Mouse (Mus musculus) midbrain, postnatal 0 days (tissue): ENCODE measurements around the gene Ppp2r1b. TPM values are rescaled to one million over a fixed set of nuclear protein-coding genes. Genes with fewer than 3 reads are reported as not detected.

Experiments used
- ATAC-seq: fragments of 200-750 bp; cut with Nextera tagmentation; 2 replicates; pipeline ENCODE4 v1.8.0; 2017; ENCODE audit warnings: moderate number of reproducible peaks, mild to moderate bottlenecking, moderate TSS enrichment, moderate library complexity; ENCODE audit not compliant: low FRiP score
- DNase-seq: peaks from one replicate; pipeline ENCODE4 v3.0.0-alpha.2; 2015; ENCODE audit warnings: low spot score
- H3K27ac ChIP-seq: fragments of 300-500 bp; sonication (generic); 2 replicates; pipeline ENCODE4 v1.5.1; 2014; ENCODE audit warnings: low read depth, mild to moderate bottlenecking, low read length, mixed read lengths
- H3K27me3 ChIP-seq: fragments of 300-500 bp; sonication (generic); 2 replicates; pipeline ENCODE4 v1.6.1; 2014; ENCODE audit warnings: low read length, control low read depth, mixed read lengths; ENCODE audit not compliant: insufficient read depth
- H3K36me3 ChIP-seq: fragments of 300-500 bp; sonication (generic); 2 replicates; pipeline ENCODE4 v1.6.1; 2014; ENCODE audit warnings: low read length, control low read depth, mixed read lengths; ENCODE audit not compliant: insufficient read depth
- H3K4me1 ChIP-seq: fragments of 300-500 bp; sonication (generic); 2 replicates; pipeline ENCODE4 v1.6.1; 2014; ENCODE audit warnings: mild to moderate bottlenecking, control low read depth, antibody characterized with exemption, low read length, mixed read lengths; ENCODE audit not compliant: insufficient read depth
- H3K4me2 ChIP-seq: fragments of 300-500 bp; sonication (generic); 2 replicates; pipeline ENCODE4 v1.6.1; 2014; ENCODE audit warnings: low read depth, mild to moderate bottlenecking, low read length, mixed read lengths; ENCODE audit not compliant: poor library complexity, severe bottlenecking
- H3K4me3 ChIP-seq: fragments of 300-500 bp; sonication (generic); 2 replicates; pipeline ENCODE4 v1.5.1; 2014; ENCODE audit warnings: low read depth, mild to moderate bottlenecking, low read length, moderate library complexity
- H3K9ac ChIP-seq: fragments of 300-500 bp; sonication (generic); replicated peaks from 2 replicates; pipeline ENCODE4 v1.6.1; 2014; ENCODE audit warnings: mild to moderate bottlenecking, low read length, moderate library complexity, mixed read lengths; ENCODE audit not compliant: poor library complexity, severe bottlenecking
- H3K9me3 ChIP-seq: fragments of 300-500 bp; sonication (generic); 2 replicates; pipeline ENCODE4 v1.6.1; 2016; ENCODE audit warnings: low read length, control low read depth
- CTCF ChIP-seq: IDR thresholded peaks from 2 replicates; pipeline ENCODE4 v1.5.1; 2016; ENCODE audit warnings: antibody characterized with exemption, mild to moderate bottlenecking
- WGBS: fragments of 180-500 bp; shearing (Covaris S2); extraction: QIAGEN DNeasy Blood & Tissue Kit; methylation state at CpG from one replicate; pipeline ENCODE4 v1.1.7; 2014; 5-methylcytosine and 5-hydroxymethylcytosine counted together
- polyA plus RNA-seq: library from polyadenylated mRNA; unstranded; fragments of >200 nt; fragmentation: Nextera tagmentation; extraction: Ambion mirVana; gene quantifications from 2 replicates; pipeline ENCODE4 v1.2.1, GENCODE M21; 2015
- total RNA-seq: library from RNA; depleted of rRNA; stranded (reverse); fragments of >200 nt; gene quantifications from 2 replicates; pipeline ENCODE4 v1.2.3, GENCODE M21; 2014

Ppp2r1b gene
- total and polyA plus RNA-seq, 2 experiments from 2014 or later = 14.8 to 30.2 TPM

DNA sequence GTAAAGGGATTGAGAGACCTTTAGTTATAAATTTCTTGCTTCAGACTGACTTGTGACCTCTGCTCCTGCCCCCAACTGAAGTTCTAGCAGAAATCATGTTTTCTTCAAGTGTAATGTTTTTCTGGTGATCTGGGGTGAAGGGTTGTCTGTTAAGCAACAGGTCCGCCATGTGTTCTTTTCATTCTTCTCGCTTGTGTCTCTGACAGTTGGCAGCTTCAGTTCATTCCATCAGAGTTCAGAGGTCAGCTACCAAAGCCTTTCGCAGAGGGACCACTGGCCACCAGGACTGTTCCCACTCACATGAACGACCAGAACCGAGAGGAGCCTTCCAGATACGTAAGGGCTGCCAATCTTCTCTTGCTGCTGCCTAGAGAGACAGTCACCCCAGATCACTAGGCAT is 36.6 kb upstream of the Ppp2r1b start:
- TF ChIP-seq CTCF = no peak
- H3K27me3 ChIP-seq = no peaks in the 10 kb centered on the region
- no peaks in the 10 kb centered on the region for H3K9me3 ChIP-seq
- ATAC-seq = no peak
- H3K4me3 ChIP-seq = no peak overlapping the region
- peaks cover 59% of the 10 kb centered on the region for H3K36me3 ChIP-seq
- H3K4me2 ChIP-seq = no peak overlapping the region
- H3K4me1 ChIP-seq = no peaks in the 10 kb centered on the region
- WGBS = 90% methylated on average over 6 of the region's 6 CpGs
- no peak overlapping the region for H3K27ac ChIP-seq
- DNase-seq = no peak
- no peak overlapping the region for H3K9ac ChIP-seq

DNA sequence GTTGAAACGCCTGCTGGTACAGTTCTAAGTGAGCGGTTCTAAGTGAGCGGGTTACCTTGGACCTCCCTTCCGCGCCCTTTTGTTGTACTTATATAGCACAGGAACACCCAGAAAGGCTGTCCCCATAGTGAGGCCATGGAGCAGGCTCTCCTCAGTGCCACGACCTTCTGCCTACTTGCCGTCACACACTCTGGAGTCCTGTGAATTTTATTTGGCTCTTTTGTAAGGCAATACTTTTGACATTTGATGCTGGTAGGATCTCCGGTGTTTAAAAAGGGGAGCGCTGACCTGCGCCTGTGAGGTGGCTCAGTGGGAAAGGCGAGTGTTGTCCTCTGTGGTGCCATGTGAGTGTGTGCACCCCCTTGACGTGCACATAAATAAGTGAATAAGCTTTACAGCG is 36.0 kb upstream of the Ppp2r1b start:
- H3K36me3 ChIP-seq = peaks cover 59% of the 10 kb centered on the region

DNA sequence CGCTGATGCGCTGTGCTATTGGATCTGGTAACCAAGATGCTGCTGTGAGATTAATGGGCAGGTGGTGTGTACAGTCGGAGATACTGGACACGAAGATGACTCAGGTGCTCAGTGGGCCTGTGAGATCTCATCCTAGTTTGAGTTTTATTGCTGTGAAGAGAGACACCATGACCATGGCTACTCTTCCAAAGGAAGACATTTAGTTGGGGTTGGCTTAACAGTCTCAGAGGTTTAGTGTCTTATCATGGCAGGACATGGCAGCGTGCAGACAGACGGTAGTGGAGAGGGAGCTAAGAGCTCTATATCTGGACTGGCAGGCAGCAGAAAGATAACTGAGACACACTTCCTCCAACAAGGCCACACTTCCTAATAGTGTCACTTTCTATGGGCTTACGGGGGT is 33.9 kb upstream of the Ppp2r1b start:
- Histone ChIP-seq H3K4me2 (no peak overlapping the region), H3K9ac (no peak overlapping the region), H3K9me3 (no peaks in the 10 kb centered on the region), H3K36me3 (peaks cover 52% of the 10 kb centered on the region), H3K27ac (no peak overlapping the region), H3K27me3 (no peaks in the 10 kb centered on the region), H3K4me1 (no peaks in the 10 kb centered on the region), H3K4me3 (no peak overlapping the region)
- DNase-seq = no peak
- WGBS = 95% methylated on average over 7 of the region's 7 CpGs
- TF ChIP-seq CTCF = no peak
- no peak for ATAC-seq

More for the DNA sequence above, 36.0 kb upstream of the Ppp2r1b start:
- no peak overlapping the region for H3K27ac ChIP-seq
- no peak overlapping the region for H3K9ac ChIP-seq
- ATAC-seq (no peak), DNase-seq (no peak)
- H3K9me3 ChIP-seq = no peaks in the 10 kb centered on the region
- no peaks in the 10 kb centered on the region for H3K4me1 ChIP-seq
- H3K4me3 ChIP-seq = no peak overlapping the region
- TF ChIP-seq CTCF = no peak
- 92% methylated on average over 13 of the region's 13 CpGs for WGBS
- H3K4me2 ChIP-seq = no peak overlapping the region
- H3K27me3 ChIP-seq = no peaks in the 10 kb centered on the region

DNA sequence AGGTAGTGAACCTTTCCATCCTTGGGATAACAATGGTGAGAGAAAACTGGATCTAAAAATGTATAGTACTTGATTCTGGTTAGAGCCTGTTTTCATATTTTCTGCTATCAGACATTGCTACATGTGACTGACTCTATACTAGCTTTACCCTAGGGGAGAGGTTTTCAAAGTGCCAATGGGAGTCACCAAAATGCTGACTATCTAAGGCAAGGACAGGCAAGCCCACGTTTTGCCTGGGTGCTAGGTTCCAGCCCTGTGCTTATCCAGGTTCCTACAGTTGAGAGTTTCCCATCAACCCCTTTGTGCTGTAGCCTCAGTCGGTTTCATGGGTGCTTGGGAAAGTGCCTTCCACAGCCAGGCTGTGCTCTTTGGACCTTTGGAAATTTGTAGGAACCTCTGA is 33.4 kb upstream of the Ppp2r1b start:
- Histone ChIP-seq H3K4me1 (no peaks in the 10 kb centered on the region), H3K36me3 (peaks cover 55% of the 10 kb centered on the region), H3K4me3 (no peak overlapping the region), H3K4me2 (no peak overlapping the region), H3K27ac (no peak overlapping the region), H3K9me3 (no peaks in the 10 kb centered on the region), H3K9ac (no peak overlapping the region), H3K27me3 (no peaks in the 10 kb centered on the region)
- no peak for ATAC-seq
- TF ChIP-seq CTCF = no peak
- DNase-seq = no peak
- 88% methylated on average over 2 of the region's 2 CpGs for WGBS

DNA sequence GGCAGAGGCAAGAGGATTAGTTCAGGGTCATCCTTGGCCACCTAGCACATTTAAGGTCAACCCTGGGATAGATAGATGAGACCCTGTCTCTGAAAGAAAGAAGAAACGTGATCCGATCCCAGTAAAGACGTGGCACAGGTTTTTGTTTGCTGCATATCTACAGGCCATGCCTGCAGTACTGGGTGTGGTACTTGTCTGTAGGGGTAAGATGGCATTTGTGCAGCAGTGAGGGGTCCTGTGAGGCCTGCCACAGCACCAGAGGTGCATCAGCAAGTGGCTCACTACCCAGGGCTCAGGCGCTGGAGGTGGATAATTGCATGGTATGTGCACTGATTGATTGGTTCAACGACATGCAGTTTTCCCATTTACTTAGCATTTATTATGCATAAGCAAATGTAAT is 31.3 kb upstream of the Ppp2r1b start:
- peaks cover 51% of the 10 kb centered on the region for H3K36me3 ChIP-seq
- H3K4me2 ChIP-seq = no peak overlapping the region
- H3K27ac ChIP-seq = no peak overlapping the region
- TF ChIP-seq CTCF = no peak
- no peaks in the 10 kb centered on the region for H3K4me1 ChIP-seq
- WGBS = 95% methylated on average over 5 of the region's 5 CpGs
- H3K9ac ChIP-seq = no peak overlapping the region
- H3K27me3 ChIP-seq = no peaks in the 10 kb centered on the region
- no peaks in the 10 kb centered on the region for H3K9me3 ChIP-seq
- H3K4me3 ChIP-seq = no peak overlapping the region
- DNase-seq (no peak), ATAC-seq (no peak)

DNA sequence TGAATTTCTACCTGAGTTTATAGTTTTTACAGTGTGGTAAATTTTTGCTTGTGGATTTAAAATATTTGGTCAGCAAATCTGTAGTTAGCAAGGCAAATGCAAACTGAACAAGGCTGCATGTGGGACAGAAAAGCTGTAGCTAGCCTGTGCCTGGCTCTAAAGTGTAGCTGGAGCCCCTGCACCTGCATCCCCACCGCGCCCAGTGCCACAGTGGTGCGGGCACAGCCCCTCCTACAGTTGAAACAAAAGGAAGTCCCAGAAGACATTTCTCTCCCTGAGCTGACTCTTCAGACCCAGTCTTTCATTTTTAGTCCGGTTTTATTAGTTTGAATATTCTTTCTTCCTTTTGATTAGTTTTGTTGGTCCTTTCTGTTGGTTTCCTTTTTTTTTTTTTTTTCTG is 29.4 kb upstream of the Ppp2r1b start:
- ATAC-seq (no peak), DNase-seq (no peak)
- Histone ChIP-seq H3K27ac (no peak overlapping the region), H3K36me3 (peaks cover 39% of the 10 kb centered on the region), H3K4me2 (no peak overlapping the region), H3K27me3 (no peaks in the 10 kb centered on the region), H3K4me1 (no peaks in the 10 kb centered on the region), H3K9me3 (no peaks in the 10 kb centered on the region), H3K4me3 (no peak overlapping the region), H3K9ac (no peak overlapping the region)
- no peak for TF ChIP-seq CTCF
- WGBS = 98% methylated on average over 4 of the region's 4 CpGs

DNA sequence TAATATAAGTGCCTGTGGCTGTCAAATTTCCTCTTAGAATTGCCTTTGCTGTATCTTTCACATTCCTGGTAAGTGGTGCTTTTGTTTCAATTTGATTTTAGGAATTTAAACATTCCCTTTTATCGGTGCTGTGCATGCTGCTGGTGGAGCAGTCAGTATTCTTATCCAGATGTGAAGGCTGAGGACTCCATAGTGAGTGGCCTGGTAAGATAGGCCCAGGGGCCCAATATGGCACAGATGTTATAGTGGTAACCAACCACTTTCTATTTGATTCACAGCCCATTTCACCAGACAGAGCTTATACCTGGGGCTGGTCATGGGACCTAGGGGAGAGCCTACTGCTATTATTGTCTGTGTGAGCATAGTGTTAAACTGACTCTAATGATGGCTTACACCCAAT is 28.6 kb upstream of the Ppp2r1b start:
- Histone ChIP-seq H3K4me2 (no peak overlapping the region), H3K27me3 (no peaks in the 10 kb centered on the region), H3K9ac (no peak overlapping the region), H3K9me3 (no peaks in the 10 kb centered on the region), H3K27ac (no peak overlapping the region), H3K4me1 (no peaks in the 10 kb centered on the region), H3K4me3 (no peak overlapping the region), H3K36me3 (peaks cover 38% of the 10 kb centered on the region)
- ATAC-seq (no peak), DNase-seq (no peak)
- no peak for TF ChIP-seq CTCF
- WGBS = 95% methylated on average over 1 of the region's 1 CpGs
